Mouse (Mus musculus) heart, postnatal 0 days (tissue): Measurements from ENCODE around the gene Cdk5r2.

ENCODE experiments used
- CTCF ChIP-seq: IDR thresholded peaks from 2 replicates; pipeline ENCODE4 v1.5.1; 2016; ENCODE audit warnings: antibody characterized with exemption, control low read depth, low read depth
- EP300 ChIP-seq: IDR thresholded peaks from 2 replicates; pipeline ENCODE4 v1.6.1; 2016; ENCODE audit warnings: antibody characterized with exemption, low read depth

DNA sequence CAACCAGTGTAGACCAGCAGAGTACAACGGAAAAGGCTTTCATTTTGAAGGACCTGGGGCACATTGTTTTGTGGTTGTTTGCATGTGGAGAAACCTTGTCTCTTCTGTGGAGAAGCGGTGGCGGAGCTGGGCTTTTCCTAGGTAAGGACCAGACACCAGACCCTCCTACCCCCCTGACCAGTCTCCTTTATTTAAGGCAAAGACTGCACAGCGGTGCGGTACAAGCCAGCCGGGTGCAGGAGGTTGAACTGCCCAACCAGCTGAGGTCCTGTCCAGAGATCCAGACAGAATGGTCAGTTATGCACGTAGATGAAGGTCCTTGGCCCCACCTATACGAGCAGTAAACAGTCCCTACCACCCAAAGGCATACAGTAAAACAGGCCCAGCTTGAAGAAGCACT is 28.1 kb downstream of the Cdk5r2 start:
- TF ChIP-seq CTCF (no peak), EP300 (no peak)
